Mouse (Mus musculus) lung, embryonic 14.5 days (tissue): Measurements from ENCODE around the gene Parp1. TPM values are rescaled to one million over a fixed set of nuclear protein-coding genes. Genes with fewer than 3 reads are reported as not detected.
A peak's percentile ranks its signal among the peaks of the same experiment; 100 is the strongest.
"Not testable (repeated sequence)": the region's sequence is repeated elsewhere in the genome, so short reads cannot be mapped to it uniquely, and the experiment has no call there.

Experiments used
- ATAC-seq: fragments of 200-750 bp; cut with Nextera tagmentation; 2 replicates; pipeline ENCODE4 v1.8.0; 2017; ENCODE audit warnings: mild to moderate bottlenecking, moderate TSS enrichment, moderate library complexity; ENCODE audit not compliant: insufficient read depth
- DNase-seq: peaks from one replicate; pipeline ENCODE4 v3.0.0-alpha.2; 2015
- H3K27ac ChIP-seq: fragments of 300-500 bp; sonication (generic); 2 replicates; pipeline ENCODE4 v1.5.1; 2014; ENCODE audit warnings: low read depth, mild to moderate bottlenecking, moderate library complexity
- H3K27me3 ChIP-seq: fragments of 300-500 bp; sonication (generic); 2 replicates; pipeline ENCODE4 v1.6.1; 2014; ENCODE audit warnings: low read length, control low read depth; ENCODE audit not compliant: insufficient read depth
- H3K36me3 ChIP-seq: fragments of 300-500 bp; sonication (generic); 2 replicates; pipeline ENCODE4 v1.6.1; 2014; ENCODE audit warnings: control low read depth; ENCODE audit not compliant: insufficient read depth
- H3K4me1 ChIP-seq: fragments of 300-500 bp; sonication (generic); 2 replicates; pipeline ENCODE4 v1.6.1; 2014; ENCODE audit warnings: antibody characterized with exemption, control low read depth; ENCODE audit not compliant: insufficient read depth
- H3K4me2 ChIP-seq: fragments of 300-500 bp; sonication (generic); 2 replicates; pipeline ENCODE4 v1.6.1; 2014; ENCODE audit warnings: mild to moderate bottlenecking
- H3K4me3 ChIP-seq: fragments of 300-500 bp; sonication (generic); 2 replicates; pipeline ENCODE4 v1.5.1; 2014; ENCODE audit warnings: low read depth, low read length
- H3K9ac ChIP-seq: fragments of 300-500 bp; sonication (generic); 2 replicates; pipeline ENCODE4 v1.6.1; 2014
- H3K9me3 ChIP-seq: fragments of 300-500 bp; sonication (generic); 2 replicates; pipeline ENCODE4 v1.6.1; 2016; ENCODE audit warnings: low read depth, low read length, control low read depth
- CTCF ChIP-seq: IDR thresholded peaks from 2 replicates; pipeline ENCODE4 v1.5.1; 2016; ENCODE audit warnings: antibody characterized with exemption, low read depth
- WGBS: fragments of 180-500 bp; shearing (Covaris S2); extraction: QIAGEN DNeasy Blood & Tissue Kit; methylation state at CpG from one replicate; pipeline ENCODE4 v1.1.7; 2014; 5-methylcytosine and 5-hydroxymethylcytosine counted together
- polyA plus RNA-seq: library from polyadenylated mRNA; unstranded; fragments of >200 nt; fragmentation: Nextera tagmentation; extraction: Ambion mirVana; gene quantifications from 2 replicates; pipeline ENCODE4 v1.2.1, GENCODE M21; 2014

Parp1 gene
- polyA plus RNA-seq, 1 experiment from 2014 or later: 147 TPM

DNA sequence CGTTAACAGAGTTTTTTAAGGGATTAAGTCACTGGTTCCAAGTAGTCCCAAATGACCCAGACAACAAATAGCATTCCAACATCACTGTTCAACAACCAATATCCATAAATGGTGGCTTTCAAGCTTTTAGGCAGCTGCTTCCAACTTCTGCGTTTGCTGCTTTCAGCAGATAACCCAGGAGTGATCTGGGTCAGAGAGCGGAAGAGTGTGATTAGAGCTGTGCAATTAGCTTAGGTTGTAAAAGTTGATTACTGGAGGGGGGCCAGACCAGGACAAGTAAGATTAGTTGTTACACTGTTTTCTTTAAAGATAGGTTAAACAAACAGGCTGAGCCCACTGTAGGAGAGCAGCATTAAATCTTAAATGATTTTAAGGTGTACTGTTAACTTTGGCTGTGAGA is 7.5 kb upstream of the Parp1 start:
- 41% methylated on average over 3 of the region's 3 CpGs for WGBS
- Histone ChIP-seq H3K9me3 (no peaks in the 10 kb centered on the region), H3K36me3 (no peaks in the 10 kb centered on the region)

GRCm38 (mm10) chr1:180564885-180565284 is 3.8 kb upstream of the Parp1 start:
- no peak overlapping the region for H3K9ac ChIP-seq
- no peak for TF ChIP-seq CTCF
- H3K36me3 ChIP-seq: no peaks in the 10 kb centered on the region
- ATAC-seq (no peak), DNase-seq (no peak)
- no peaks in the 10 kb centered on the region for H3K27me3 ChIP-seq
- H3K4me3 ChIP-seq: no peak overlapping the region
- no peaks in the 10 kb centered on the region for H3K9me3 ChIP-seq
- H3K4me1 ChIP-seq: no peaks in the 10 kb centered on the region; the same call in 1 of the 2 replicates
- WGBS: 76% methylated on average over 5 of the region's 5 CpGs
- H3K4me2 ChIP-seq: no peak overlapping the region
- H3K27ac ChIP-seq: no peak overlapping the region

More for the DNA sequence above, 7.5 kb upstream of the Parp1 start:
- H3K4me3 ChIP-seq: no peak overlapping the region
- no peak overlapping the region for H3K27ac ChIP-seq
- no peaks in the 10 kb centered on the region for H3K27me3 ChIP-seq
- no peak overlapping the region for H3K4me2 ChIP-seq
- no peak for ATAC-seq
- no peak for TF ChIP-seq CTCF
- no peak overlapping the region for H3K9ac ChIP-seq
- no peak for DNase-seq
- H3K4me1 ChIP-seq: no peaks in the 10 kb centered on the region

DNA sequence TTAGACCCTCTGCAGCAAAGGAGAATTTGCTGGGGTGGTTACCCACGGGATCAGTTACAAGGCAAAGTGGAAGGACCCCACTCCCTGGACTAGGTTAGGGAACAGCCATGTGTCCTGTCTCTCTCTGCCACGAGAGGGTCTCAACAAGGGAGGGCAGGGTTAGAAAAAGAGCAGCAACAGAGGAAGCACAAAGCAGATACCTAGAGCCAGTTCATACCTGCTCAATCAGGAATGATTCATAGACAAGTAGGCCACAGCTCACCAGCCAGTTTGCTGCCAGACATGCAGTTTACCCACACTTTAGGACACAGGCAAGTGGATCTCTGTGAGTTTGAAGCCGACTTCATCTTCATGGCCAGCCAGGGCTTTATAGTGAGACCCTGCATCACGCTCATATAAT is 963 bp upstream of the Parp1 start:
- no peak for TF ChIP-seq CTCF
- H3K4me2 ChIP-seq: no peak overlapping the region
- 72% methylated on average over 4 of the region's 4 CpGs for WGBS
- H3K36me3 ChIP-seq: peaks cover under 1% of the 10 kb centered on the region; the same call in 1 of the 2 replicates
- no peak for DNase-seq
- no peaks in the 10 kb centered on the region for H3K27me3 ChIP-seq
- H3K4me1 ChIP-seq: peaks cover 8% of the 10 kb centered on the region
- no peaks in the 10 kb centered on the region for H3K9me3 ChIP-seq
- H3K27ac ChIP-seq: no peak overlapping the region
- H3K9ac ChIP-seq: no peak overlapping the region
- H3K4me3 ChIP-seq: no peak overlapping the region
- ATAC-seq: no peak

GRCm38 (mm10) chr1:180568248-180568647 is 476 bp upstream of the Parp1 start:
- Histone ChIP-seq H3K27ac (peak overlapping the region; percentile 94; the same call in 1 of the 2 replicates), H3K4me3 (peak overlapping the region; percentile 93), H3K4me1 (peaks cover 8% of the 10 kb centered on the region), H3K36me3 (peaks cover 5% of the 10 kb centered on the region; the same call in 1 of the 2 replicates), H3K27me3 (no peaks in the 10 kb centered on the region), H3K9ac (peak overlapping the region; percentile 13; the same call in 1 of the 2 replicates), H3K4me2 (peak overlapping the region; percentile 88), H3K9me3 (no peaks in the 10 kb centered on the region)
- no peak for TF ChIP-seq CTCF
- 32% methylated on average over 7 of the region's 7 CpGs for WGBS
- ATAC-seq (peak; percentile 37; the same call in 1 of the 2 replicates), DNase-seq (no peak)

DNA sequence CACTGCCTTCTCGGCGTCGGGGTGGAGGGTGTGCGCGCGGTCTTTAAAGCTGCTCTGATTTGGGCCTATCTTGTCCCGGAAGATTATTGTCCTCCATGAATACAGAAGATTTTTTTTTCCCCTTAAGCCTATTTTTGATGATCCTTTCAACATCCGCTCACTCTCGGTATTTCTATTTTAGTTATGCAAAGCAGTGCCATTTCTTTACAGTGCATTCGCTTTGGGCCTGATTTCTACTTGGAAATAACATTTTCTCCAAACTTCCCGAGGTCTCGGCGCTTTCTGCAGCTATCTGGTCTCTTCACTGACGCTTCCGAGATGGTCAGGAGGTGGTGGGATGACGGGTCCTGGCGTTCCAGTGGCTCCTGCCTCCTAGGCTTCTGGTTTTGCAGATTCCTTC is 729 bp downstream of the Parp1 start:
- Histone ChIP-seq H3K27me3 (no peaks in the 10 kb centered on the region), H3K4me1 (peaks cover 8% of the 10 kb centered on the region), H3K9ac (peak overlapping the region; percentile 79), H3K4me3 (peak overlapping the region; percentile 93), H3K4me2 (peak overlapping the region; percentile 88), H3K36me3 (peaks cover 12% of the 10 kb centered on the region; the same call in 1 of the 2 replicates), H3K9me3 (no peaks in the 10 kb centered on the region), H3K27ac (peak overlapping the region; percentile 94)
- under 1% methylated on average over 17 of the region's 17 CpGs for WGBS
- ATAC-seq: no peak; the same call in 1 of the 2 replicates
- no peak for TF ChIP-seq CTCF
- peak; percentile 32 for DNase-seq

DNA sequence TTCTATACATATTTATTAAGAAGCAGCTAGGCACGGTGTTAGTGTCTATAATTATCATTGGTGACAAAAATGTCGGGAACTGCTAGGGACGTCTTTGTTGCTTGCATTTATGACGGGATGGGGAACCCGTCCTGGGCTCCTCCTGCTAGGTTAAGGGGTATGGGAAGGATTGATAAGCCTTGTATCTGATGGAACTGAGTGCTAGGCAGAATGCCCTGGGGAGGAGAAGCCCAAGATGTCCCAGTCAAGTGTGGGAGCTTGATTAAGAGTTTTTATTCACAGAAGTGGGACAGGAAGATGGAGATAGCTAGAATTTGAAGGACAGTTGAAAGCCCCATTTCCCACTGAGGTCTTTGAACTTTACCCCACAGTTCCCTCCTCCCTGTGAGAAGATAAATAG is 1.5 kb downstream of the Parp1 start:
- WGBS: 3% methylated on average over 5 of the region's 5 CpGs
- H3K9ac ChIP-seq: peak overlapping the region; percentile 79
- peaks cover 8% of the 10 kb centered on the region for H3K4me1 ChIP-seq
- ATAC-seq (no peak), DNase-seq (no peak)
- H3K36me3 ChIP-seq: peaks cover 14% of the 10 kb centered on the region; the same call in 1 of the 2 replicates
- H3K27ac ChIP-seq: no peak overlapping the region
- no peak for TF ChIP-seq CTCF
- peak overlapping the region; percentile 93 for H3K4me3 ChIP-seq
- H3K4me2 ChIP-seq: peak overlapping the region; percentile 88
- no peaks in the 10 kb centered on the region for H3K27me3 ChIP-seq
- H3K9me3 ChIP-seq: no peaks in the 10 kb centered on the region

DNA sequence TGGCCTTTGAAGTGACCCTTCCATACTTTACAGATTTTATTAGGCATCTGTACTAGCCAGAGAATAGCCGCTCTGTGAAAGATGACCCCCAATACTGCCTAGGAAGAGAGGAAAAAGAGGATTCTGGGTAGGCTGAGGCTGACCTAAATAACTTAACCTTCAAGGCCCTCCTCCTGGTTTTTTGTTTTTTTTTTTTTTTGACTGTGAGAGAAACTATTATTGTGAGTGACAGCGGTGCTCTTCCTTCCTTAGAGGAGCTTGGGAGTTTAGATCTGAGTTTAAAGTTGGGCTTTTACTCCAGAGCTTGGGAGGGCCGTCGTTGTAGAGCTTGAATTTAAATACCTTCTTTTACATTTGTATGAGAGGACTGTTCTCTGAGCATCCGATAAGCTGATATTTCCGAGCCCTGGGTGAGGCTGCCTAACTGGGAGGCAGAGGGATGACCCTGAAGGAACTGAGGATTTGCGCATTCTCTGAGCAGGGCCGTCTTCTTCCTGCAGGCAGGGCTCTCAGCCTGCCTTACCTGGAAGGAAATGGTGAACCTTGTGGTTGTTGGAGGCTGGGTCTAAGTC is 2.4 kb downstream of the Parp1 start:
- WGBS: 76% methylated on average over 8 of the region's 8 CpGs
- no peaks in the 10 kb centered on the region for H3K27me3 ChIP-seq
- peaks cover 8% of the 10 kb centered on the region for H3K4me1 ChIP-seq
- ATAC-seq (no peak), DNase-seq (no peak)
- H3K9me3 ChIP-seq: no peaks in the 10 kb centered on the region
- no peak for TF ChIP-seq CTCF
- H3K4me2 ChIP-seq: peak overlapping the region; percentile 88
- no peak overlapping the region for H3K9ac ChIP-seq
- H3K36me3 ChIP-seq: peaks cover 21% of the 10 kb centered on the region; the same call in 1 of the 2 replicates
- H3K27ac ChIP-seq: no peak overlapping the region
- no peak overlapping the region for H3K4me3 ChIP-seq

DNA sequence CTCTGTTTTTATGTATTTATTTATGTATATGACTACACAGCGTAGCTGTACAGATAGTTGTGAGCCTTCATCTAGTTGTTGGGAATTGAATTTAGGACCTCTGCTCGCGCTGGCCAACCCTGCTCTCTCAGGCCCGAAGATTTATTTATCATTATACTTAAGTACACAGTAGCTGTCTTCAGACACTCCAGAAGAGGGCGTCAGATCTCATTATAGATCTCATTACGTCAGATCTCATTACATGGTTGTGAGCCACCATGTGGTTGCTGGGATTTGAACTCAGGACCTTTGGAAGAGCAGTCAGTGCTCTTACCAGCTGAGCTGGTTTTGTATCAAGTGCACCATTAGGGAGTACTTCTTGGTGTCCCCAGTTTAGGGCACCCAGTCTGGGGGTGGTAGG is 3.0 kb downstream of the Parp1 start:
- H3K27me3 ChIP-seq, H3K4me3 ChIP-seq, H3K4me2 ChIP-seq, ATAC-seq, H3K4me1 ChIP-seq, DNase-seq, H3K27ac ChIP-seq, H3K9ac ChIP-seq, H3K9me3 ChIP-seq: not testable (repeated sequence)
- WGBS: 84% methylated on average over 6 of the region's 6 CpGs
- peaks cover 23% of the 10 kb centered on the region for H3K36me3 ChIP-seq
